Mouse (Mus musculus): Measurements from ENCODE around the gene Fchsd2.

Gene Fchsd2

GRCm38 (mm10) chr7:101092618-101093017 is at the start of gene Fchsd2:
TSS of gene Fchsd2 (plus strand) at chr7:101092863.
- DNase-seq (ENCODE audit: low read depth, low spot score): no peak

DNA sequence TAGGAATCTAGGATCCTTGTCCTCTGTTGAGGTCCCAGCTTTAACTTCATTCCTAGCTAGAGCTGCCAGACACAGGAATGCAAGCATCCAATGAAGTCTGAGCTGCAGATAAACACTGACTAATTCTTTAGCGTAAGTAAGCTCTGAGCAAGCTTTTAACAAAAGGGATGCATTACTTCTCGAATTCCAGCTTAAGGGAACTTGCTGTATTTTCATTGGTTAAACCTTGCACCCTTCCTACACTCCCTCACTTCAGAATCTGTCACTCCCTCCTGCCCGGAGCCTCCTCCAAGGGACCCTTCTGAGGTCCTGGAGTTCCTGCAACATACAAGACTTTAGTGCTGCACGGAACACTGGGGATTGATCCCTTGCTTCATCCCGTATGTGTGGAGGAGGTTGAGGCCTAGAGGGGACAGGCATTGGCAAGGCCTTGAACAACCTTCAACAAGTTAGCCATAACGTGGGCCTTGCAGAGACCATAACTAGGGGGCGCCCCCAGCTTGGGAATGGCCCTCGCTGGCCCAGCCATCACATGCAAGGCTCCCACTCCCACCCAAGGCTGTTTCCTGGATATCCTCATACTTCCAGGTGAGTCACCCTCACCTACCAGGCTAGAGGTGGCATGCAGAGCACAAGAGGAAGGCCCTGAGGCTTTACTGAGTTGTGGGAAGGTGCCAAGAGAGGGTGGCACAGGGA is 48.7 kb upstream of the Fchsd2 start:
- no peak for DNase-seq (ENCODE audit: low read depth, low spot score)

GRCm38 (mm10) chr7:101048247-101048646 is 44.4 kb upstream of the Fchsd2 start:
- DNase-seq (ENCODE audit: low read depth, low spot score): no peak

- DNase-seq (ENCODE audit: low read depth, low spot score): no peak
Observed at GRCm38 (mm10) chr7:101049326-101050087, 43.2 kb upstream of the Fchsd2 start.

DNA sequence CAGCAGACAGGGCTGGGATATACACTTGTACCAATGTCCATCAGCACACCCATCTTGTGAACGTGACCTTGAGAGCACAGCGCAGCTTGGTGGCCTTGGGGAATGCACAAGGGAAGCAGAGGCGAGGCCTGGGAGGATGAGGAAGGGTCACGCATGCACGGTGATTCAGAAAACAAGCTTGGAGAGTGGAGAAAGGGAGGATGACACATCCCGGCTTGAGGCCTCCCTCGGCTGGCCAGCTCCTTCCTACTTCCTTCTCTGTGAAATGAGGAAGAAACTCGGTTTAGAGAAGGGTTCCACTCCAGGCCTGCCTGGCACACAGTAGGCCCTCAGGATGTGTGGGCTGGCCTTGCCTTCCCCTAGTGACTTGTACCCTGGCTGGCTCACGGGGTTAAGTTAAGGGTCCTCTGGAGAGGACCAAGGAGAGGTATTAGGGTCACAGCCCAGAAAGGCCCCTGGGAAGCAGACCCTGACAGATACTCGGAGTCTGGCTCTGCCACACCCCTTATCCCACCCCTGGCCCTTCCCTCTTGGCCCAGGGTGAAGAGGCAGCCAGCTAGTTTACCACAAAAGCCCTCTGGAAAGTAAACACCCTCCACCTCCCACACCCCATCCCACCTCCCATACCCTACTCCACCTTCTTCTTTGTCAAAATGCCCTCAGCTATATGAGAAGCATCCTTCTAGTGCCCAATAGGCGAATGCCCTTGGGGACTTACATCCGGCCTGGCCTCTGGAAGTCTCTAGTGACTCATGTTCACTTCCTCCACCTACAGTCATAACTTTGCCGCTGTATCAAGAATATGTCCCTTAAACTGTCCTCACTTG is 41.7 kb upstream of the Fchsd2 start:
- DNase-seq (ENCODE audit: low read depth, low spot score): no peak

DNA sequence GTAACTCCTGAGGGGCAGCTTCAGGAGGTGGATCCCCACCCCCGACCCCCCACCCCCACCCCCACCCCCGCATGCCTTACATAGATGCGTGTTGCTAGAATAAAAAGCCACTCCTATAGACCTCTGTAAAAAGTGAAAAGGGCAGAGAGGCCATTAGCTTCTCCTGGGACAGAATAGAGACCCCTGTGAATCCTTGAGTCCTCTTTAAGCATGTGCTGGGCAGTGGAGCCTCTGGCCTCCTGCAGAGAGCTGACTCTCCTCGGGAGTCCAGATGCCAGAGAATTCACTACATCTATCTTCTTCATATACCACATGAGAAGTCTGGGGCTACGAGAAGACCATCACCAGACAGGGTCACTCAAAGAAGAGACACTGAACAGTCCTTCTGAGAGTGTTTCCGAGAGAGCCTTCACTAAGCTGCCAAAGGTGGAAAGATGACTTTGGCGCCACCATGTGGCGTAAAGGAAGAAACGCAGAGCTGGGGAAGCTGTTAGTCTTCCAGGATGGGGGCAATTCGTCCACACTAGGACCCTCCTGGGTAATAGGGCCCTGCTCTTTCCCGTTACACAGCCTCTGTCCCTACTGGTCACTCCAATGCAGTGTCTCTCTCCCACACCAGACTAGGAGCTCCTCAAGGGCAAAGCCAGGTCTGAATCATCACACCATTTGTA is 41.0 kb upstream of the Fchsd2 start:
- peak; percentile 77 for DNase-seq (ENCODE audit: low read depth, low spot score)

GRCm38 (mm10) chr7:101053136-101053535 is 39.5 kb upstream of the Fchsd2 start:
- DNase-seq (ENCODE audit: low read depth, low spot score): no peak

DNA sequence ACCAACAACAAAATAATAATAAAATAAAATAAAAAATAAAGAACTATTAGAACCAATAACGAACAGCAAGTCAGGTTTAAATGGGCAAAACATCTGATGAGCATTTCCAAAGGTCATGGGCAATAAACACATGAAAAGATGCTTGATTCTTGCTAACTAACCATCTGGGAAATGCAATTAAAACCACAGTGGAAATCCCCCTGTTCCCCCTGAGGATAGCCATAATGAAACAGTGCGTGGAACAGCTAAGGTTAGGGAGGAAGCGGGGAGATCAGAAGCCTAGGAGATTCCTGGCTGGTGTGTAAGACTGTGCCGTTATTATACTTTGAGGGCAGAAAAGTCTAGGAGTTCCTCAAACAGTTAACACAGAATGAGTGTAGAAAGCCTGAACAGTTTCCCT is 35.4 kb upstream of the Fchsd2 start:
- DNase-seq (ENCODE audit: low read depth, low spot score): no peak

- DNase-seq (ENCODE audit: low read depth, low spot score): no peak
Observed at GRCm38 (mm10) chr7:101059188-101059587, 33.5 kb upstream of the Fchsd2 start.

DNA sequence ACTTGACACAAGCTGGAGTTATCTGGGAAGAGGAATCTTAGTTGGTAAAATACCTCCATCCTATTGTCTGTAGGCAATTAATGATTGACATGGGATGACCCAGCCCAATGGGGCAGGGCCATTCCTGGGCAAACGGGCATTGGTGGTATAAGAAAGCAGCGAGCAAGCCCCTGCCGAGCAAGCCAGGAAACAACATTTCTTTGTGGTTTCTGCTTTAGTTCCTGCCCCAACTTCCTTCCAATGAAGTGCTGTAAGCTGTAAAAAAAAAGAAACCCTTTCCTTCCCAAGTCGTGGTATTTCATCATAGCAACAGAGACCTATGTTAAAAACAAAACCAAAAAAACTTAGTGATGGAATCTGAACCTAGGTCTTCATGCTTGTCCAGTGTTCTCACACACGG is 32.2 kb upstream of the Fchsd2 start:
- DNase-seq (ENCODE audit: low read depth, low spot score): no peak

GRCm38 (mm10) chr7:101061381-101061780 is 31.3 kb upstream of the Fchsd2 start:
- peak; percentile 60 for DNase-seq (ENCODE audit: low read depth, low spot score)

GRCm38 (mm10) chr7:101062246-101062645 is 30.4 kb upstream of the Fchsd2 start:
- no peak for DNase-seq (ENCODE audit: low read depth, low spot score)

GRCm38 (mm10) chr7:101063523-101063922 is 29.1 kb upstream of the Fchsd2 start:
- DNase-seq (ENCODE audit: low read depth, low spot score): no peak

DNA sequence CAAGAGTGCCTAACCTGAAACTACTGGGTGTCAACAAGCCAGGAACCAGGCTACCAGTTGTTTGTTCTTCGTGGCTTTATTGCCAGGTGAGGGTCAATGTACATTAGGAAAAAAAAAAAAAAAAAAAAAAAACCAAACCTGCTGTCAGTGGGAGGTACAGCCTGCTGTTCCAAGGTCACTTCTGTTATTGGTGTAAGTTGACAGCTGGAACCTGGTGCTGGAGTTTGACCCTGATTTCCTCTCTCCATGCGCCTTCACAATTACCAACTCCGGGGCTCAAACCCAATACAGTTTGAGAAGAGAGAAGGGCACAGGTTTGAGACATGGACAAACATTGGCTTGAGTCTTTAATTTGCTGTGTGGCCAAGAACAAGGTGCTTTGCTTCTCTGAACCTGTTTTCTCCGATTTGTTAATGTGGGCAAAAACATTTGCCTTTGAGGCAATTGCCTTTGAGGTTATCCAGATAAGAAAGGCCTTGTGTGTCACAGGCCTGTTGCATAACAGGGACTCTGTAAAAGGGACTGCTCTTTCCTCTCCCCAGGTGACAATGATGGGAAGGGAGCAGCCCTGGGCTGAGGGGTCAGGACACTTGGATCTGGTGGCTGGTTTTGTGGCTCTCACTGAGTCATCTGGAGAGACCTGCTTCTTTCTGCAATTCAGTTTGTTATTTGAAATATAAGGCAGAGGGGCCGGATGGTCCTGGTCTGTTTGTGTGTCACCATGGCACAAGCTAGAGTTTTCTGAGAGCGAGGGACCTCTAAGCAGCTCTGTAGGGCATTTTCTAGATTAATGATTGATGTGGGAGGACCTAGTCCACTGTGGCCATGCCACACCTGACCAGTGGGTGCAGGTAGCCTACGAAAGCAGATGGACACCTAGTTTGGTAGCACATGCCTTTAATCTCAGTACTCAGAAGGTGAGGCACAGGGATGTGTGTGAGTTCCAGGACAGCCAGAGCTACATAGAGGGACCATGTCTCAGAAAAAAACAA is 27.7 kb upstream of the Fchsd2 start:
- DNase-seq (ENCODE audit: low read depth, low spot score): no peak

- no peak for DNase-seq (ENCODE audit: low read depth, low spot score)
Observed at GRCm38 (mm10) chr7:101066009-101066408, 26.7 kb upstream of the Fchsd2 start.

GRCm38 (mm10) chr7:101066650-101067346 is 25.9 kb upstream of the Fchsd2 start:
- no peak for DNase-seq (ENCODE audit: low read depth, low spot score)

DNA sequence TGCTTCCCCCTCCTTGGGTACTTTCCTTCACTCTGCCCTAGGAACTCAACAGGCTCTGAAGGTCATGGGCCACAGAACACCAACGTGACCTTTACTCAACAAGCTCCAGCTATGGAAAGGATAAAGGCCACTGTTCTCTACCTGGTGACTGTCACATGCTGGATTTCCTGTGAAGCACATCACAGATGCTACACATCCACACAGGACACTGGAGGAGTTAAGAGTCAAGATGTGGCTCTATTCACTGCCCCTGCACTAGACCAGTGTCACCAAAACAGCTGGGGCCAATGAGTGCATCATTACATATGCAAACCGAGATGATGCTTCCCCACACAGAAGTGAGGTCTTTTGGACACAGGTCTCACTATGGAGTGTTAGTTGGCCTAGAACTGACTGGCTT is 25.1 kb upstream of the Fchsd2 start:
- no peak for DNase-seq (ENCODE audit: low read depth, low spot score)

GRCm38 (mm10) chr7:101069271-101069670 is 23.4 kb upstream of the Fchsd2 start:
- DNase-seq (ENCODE audit: low read depth, low spot score): no peak

DNA sequence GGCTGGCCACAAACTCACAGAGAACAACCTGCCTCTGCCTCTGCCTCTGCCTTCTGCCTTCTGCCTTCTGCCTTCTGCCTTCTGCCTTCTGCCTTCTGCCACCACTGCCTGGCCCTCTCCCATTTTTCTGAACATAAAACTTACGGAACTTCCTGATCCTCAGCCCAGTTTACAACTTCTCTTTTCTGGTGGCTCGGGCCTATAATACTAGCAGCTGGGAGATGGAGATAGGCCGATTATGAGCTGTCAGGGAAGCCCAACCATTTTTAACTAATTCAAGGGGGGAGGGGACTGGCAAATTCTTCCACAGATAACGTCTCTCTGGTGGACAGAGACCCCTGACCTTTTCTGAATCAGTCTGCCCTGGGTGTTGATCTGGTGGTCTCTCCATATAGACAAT is 22.3 kb upstream of the Fchsd2 start:
- no peak for DNase-seq (ENCODE audit: low read depth, low spot score)

- DNase-seq (ENCODE audit: low read depth, low spot score): no peak
Observed at GRCm38 (mm10) chr7:101071020-101071419, 21.6 kb upstream of the Fchsd2 start.

All from embryo, embryonic 11.5 days (tissue).